Mouse (Mus musculus) CH12.LX (cell line): ENCODE data around the gene Cttnbp2nl. TPM values are rescaled to one million over a fixed set of nuclear protein-coding genes. Genes with fewer than 3 reads are reported as not detected.

ENCODE experiments used
- DNase-seq: peaks from one replicate; pipeline ENCODE4 v3.0.0-alpha.2; 2013; ENCODE audit errors: extremely low read depth
- H3K27ac ChIP-seq: 2 replicates; pipeline ENCODE4 v1.5.1; 2012; ENCODE audit warnings: low read depth, mild to moderate bottlenecking, control low read depth, moderate library complexity; ENCODE audit not compliant: insufficient read depth
- H3K27me3 ChIP-seq: replicated peaks from 2 replicates; pipeline ENCODE3; 2012; ENCODE audit warnings: inconsistent platforms
- H3K36me3 ChIP-seq, 2 experiments: replicated peaks in 1 of 2; 2 replicates each; pipeline versions ENCODE3 to v1.6.1; 2012; ENCODE audit warnings: inconsistent platforms in 1 of 2, low read length in 1 of 2, mild to moderate bottlenecking in 1 of 2, mixed read lengths in 1 of 2, moderate library complexity in 1 of 2; ENCODE audit not compliant: control insufficient read depth in 1 of 2, insufficient read depth in 1 of 2
- H3K4me1 ChIP-seq, 2 experiments: 2 replicates each; pipeline ENCODE4 v1.6.1; 2012; ENCODE audit warnings: inconsistent platforms in 1 of 2, moderate library complexity in 1 of 2; ENCODE audit not compliant: insufficient read depth in 2 of 2, control insufficient read depth in 1 of 2
- H3K4me2 ChIP-seq: 2 replicates; pipeline ENCODE4 v1.6.1; 2012; ENCODE audit warnings: low read depth, mild to moderate bottlenecking, control low read depth; ENCODE audit not compliant: poor library complexity, insufficient read depth, severe bottlenecking
- H3K4me3 ChIP-seq, 3 experiments: fragments of 150-350 bp in 1 of 3; sonication (generic) in 1 of 3; replicated peaks in 1 of 3; 2 replicates each; pipeline versions ENCODE3 to v1.5.1; 2011 to 2012; ENCODE audit warnings: low read depth in 2 of 3, low read length in 2 of 3, mild to moderate bottlenecking in 2 of 3, moderate library complexity in 2 of 3, control low read depth in 1 of 3, improper control_type of control experiment in 1 of 3, inconsistent platforms in 1 of 3, mixed read lengths in 1 of 3; ENCODE audit not compliant: poor library complexity in 1 of 3
- H3K79me2 ChIP-seq: replicated peaks from 2 replicates; pipeline ENCODE4 v1.6.1; 2012; ENCODE audit warnings: mild to moderate bottlenecking, moderate library complexity; ENCODE audit not compliant: control insufficient read depth, poor library complexity, insufficient read depth, severe bottlenecking; ENCODE audit errors: extremely low read depth
- H3K9ac ChIP-seq: 2 replicates; pipeline ENCODE4 v1.6.1; 2012; ENCODE audit warnings: low read depth, mild to moderate bottlenecking, control low read depth, moderate library complexity; ENCODE audit not compliant: insufficient read depth
- H3K9me3 ChIP-seq: replicated peaks from 2 replicates; pipeline ENCODE3; 2012; ENCODE audit warnings: low read length, inconsistent platforms, mixed read lengths
- CHD2 ChIP-seq: IDR thresholded peaks from 2 replicates; pipeline ENCODE4 v1.6.1; 2011; ENCODE audit warnings: low read length, improper control_type of control experiment
- CTCF ChIP-seq, 2 experiments: IDR thresholded peaks in 1 of 2; conservative IDR thresholded peaks in 1 of 2; 2 replicates each; pipeline ENCODE4 v1.5.1; 2011 to 2012; ENCODE audit warnings: low read depth in 2 of 2, low read length in 2 of 2, improper control_type of control experiment in 1 of 2, inconsistent platforms in 1 of 2, mild to moderate bottlenecking in 1 of 2, moderate library complexity in 1 of 2
- E2F4 ChIP-seq: IDR thresholded peaks from 2 replicates; pipeline ENCODE4 v1.6.1; 2011; ENCODE audit warnings: low read depth, low read length, improper control_type of control experiment; ENCODE audit not compliant: insufficient replicate concordance
- IRF4 ChIP-seq: IDR thresholded peaks from 2 replicates; pipeline ENCODE4 v1.6.1; 2014; ENCODE audit warnings: low read depth, mild to moderate bottlenecking, inconsistent platforms, low read length, improper control_type of control experiment
- JUND ChIP-seq: conservative IDR thresholded peaks from 2 replicates; pipeline ENCODE4 v1.6.1; 2011; ENCODE audit warnings: low read depth, low read length, improper control_type of control experiment
- MAX ChIP-seq: IDR thresholded peaks from 2 replicates; pipeline ENCODE4 v1.6.1; 2011; ENCODE audit warnings: low read length, improper control_type of control experiment
- MAZ ChIP-seq: IDR thresholded peaks from 2 replicates; pipeline ENCODE4 v1.6.1; 2012; ENCODE audit warnings: low read depth, mild to moderate bottlenecking, inconsistent platforms, low read length, improper control_type of control experiment, moderate library complexity
- MEF2A ChIP-seq: IDR thresholded peaks from 2 replicates; pipeline ENCODE4 v1.6.1; 2014; ENCODE audit warnings: low read depth, mild to moderate bottlenecking, inconsistent platforms, low read length, improper control_type of control experiment, borderline replicate concordance
- MYC ChIP-seq: IDR thresholded peaks from 2 replicates; pipeline ENCODE4 v1.6.1; 2011; ENCODE audit warnings: low read depth, mild to moderate bottlenecking, improper control_type of control experiment, low read length
- NELFE ChIP-seq: IDR thresholded peaks from 2 replicates; pipeline ENCODE4 v1.6.1; 2011; ENCODE audit warnings: low read depth, low read length, improper control_type of control experiment
- NRF1 ChIP-seq: IDR thresholded peaks from 2 replicates; pipeline ENCODE4 v1.6.1; 2014; ENCODE audit warnings: low read depth, mild to moderate bottlenecking, inconsistent platforms, low read length, improper control_type of control experiment, moderate library complexity
- POLR2AphosphoS2 ChIP-seq: IDR thresholded peaks from 2 replicates; pipeline ENCODE4 v1.6.1; 2011; ENCODE audit warnings: low read depth, low read length, improper control_type of control experiment
- RAD21 ChIP-seq: IDR thresholded peaks from 2 replicates; pipeline ENCODE4 v1.6.1; 2011; ENCODE audit warnings: low read depth, mild to moderate bottlenecking, low read length, improper control_type of control experiment, moderate library complexity
- UBTF ChIP-seq: IDR thresholded peaks from 2 replicates; pipeline ENCODE4 v1.6.1; 2012; ENCODE audit warnings: low read depth, mild to moderate bottlenecking, inconsistent platforms, low read length, improper control_type of control experiment, moderate library complexity
- USF1 ChIP-seq: IDR thresholded peaks from 2 replicates; pipeline ENCODE4 v1.6.1; 2014; ENCODE audit warnings: low read depth, mild to moderate bottlenecking, inconsistent platforms, low read length, improper control_type of control experiment
- ZKSCAN1 ChIP-seq: IDR thresholded peaks from 2 replicates; pipeline ENCODE4 v1.6.1; 2012; ENCODE audit warnings: low read depth, inconsistent platforms, low read length, improper control_type of control experiment, borderline replicate concordance
- ZMIZ1 ChIP-seq: IDR thresholded peaks from 2 replicates; pipeline ENCODE4 v1.6.1; 2012; ENCODE audit warnings: low read depth, mild to moderate bottlenecking, inconsistent platforms, low read length, improper control_type of control experiment
- dilution Hi-C: fragments of 300-500 bp; cut with MboI; formaldehyde crosslinking; loops from 2 replicates; pipeline ENCODE4 v1.14.3; 2020; ENCODE audit warnings: low sequenced_read_pairs; ENCODE audit not compliant: extremely low pct_unique_long_range_greater_than_20kb, extremely low pct_ligation_motif_present
- in situ Hi-C: fragments of 300-500 bp; cut with MboI; formaldehyde crosslinking; loops from 3 replicates; pipeline ENCODE4 v1.14.3; 2019; ENCODE audit warnings: low sequenced_read_pairs, low pct_ligation_motif_present, low pct_unique_long_range_greater_than_20kb, mixed read lengths
- polyA plus RNA-seq: library from polyadenylated mRNA; unstranded; fragments of >175 nt; gene quantifications from 2 replicates; pipeline ENCODE4 v1.2.1, GENCODE M21; 2012; ENCODE audit warnings: low read depth; ENCODE audit not compliant: insufficient read length
- total RNA-seq, 2 experiments: library from RNA; depleted of rRNA; stranded (reverse); fragments of 300-350 nt in 1 of 2; fragments of >200 nt in 1 of 2; gene quantifications; 2 replicates each; pipeline ENCODE4 v1.2.3; 2012 to 2014

The Cttnbp2nl gene
- total and polyA plus RNA-seq, 3 experiments = 0.21 to 0.70 (median 0.43) TPM

DNA sequence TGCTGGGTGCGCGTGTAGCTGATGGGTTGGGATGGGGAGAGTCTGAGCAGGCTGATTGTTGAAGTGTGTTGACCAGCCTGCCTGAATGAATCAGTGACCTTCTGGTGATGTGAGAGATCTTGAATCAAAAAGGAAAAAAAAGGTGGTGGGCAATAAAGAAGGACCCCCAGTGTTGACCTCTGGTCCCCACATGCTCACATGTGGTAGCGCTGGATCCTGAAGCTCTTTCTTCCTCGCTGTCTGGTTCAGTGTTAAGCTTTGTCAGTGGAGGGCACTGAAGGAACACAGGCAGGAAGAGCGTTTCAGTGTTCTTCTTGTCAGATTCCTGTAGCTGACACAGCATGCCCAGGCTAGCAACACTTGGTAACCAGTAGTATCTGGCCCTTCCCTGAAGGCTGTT is 22.9 kb upstream of the Cttnbp2nl start:
- Histone ChIP-seq H3K27ac (no peak overlapping the region), H3K36me3 (no peaks in the 10 kb centered on the region), H3K79me2 (no peaks in the 10 kb centered on the region), H3K9ac (no peak overlapping the region), H3K4me2 (no peak overlapping the region), H3K27me3 (no peaks in the 10 kb centered on the region), H3K9me3 (no peaks in the 10 kb centered on the region), H3K4me1 (peaks cover 0 to 5% of the 10 kb centered on the region in 2 experiments; a peak in 1 of 4 replicates), H3K4me3 (no peak overlapping the region)
- in situ Hi-C loops (no loop called here), dilution Hi-C loops (no loop called here)
- TF ChIP-seq MAX = no peak
- no peak for TF ChIP-seq RAD21
- TF ChIP-seq ZKSCAN1 = no peak
- TF ChIP-seq NRF1 = no peak
- no peak for TF ChIP-seq JUND
- TF ChIP-seq CHD2 = no peak
- no peak for TF ChIP-seq ZMIZ1
- TF ChIP-seq MAZ = no peak
- no peak for TF ChIP-seq IRF4
- TF ChIP-seq USF1 = no peak
- no peak for TF ChIP-seq POLR2AphosphoS2
- TF ChIP-seq NELFE = no peak
- no peak for TF ChIP-seq MYC
- TF ChIP-seq UBTF = no peak
- TF ChIP-seq E2F4 = no peak
- TF ChIP-seq MEF2A = no peak
- no peak for DNase-seq

DNA sequence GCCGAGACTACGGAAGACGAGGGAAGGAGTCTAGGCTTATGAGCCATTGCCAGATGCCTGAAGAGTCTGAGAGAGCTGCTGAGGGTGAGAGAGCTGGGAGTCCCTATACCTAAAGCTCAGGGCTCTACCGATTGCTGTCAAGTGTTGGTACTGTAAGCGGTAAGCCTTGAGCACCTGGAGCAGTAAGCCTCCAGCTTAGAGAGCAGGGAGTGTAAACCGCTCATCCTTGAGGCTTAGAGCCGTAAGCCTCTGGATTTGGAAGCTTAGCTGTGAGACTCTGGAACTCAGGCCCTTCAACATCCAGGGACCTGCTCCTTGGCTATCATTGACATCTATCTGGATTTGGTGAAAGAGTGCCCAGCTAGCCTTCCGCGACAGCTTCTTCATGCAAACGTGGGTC is 19.6 kb upstream of the Cttnbp2nl start:
- Histone ChIP-seq H3K27ac (no peak overlapping the region), H3K4me3 (no peak overlapping the region), H3K79me2 (no peaks in the 10 kb centered on the region), H3K9ac (no peak overlapping the region), H3K9me3 (no peaks in the 10 kb centered on the region), H3K4me2 (no peak overlapping the region), H3K36me3 (no peaks in the 10 kb centered on the region), H3K27me3 (no peaks in the 10 kb centered on the region), H3K4me1 (peaks cover 0 to 4% of the 10 kb centered on the region in 2 experiments; a peak in 1 of 4 replicates)
- TF ChIP-seq CTCF (conservative IDR thresholded peaks at IDR 0.05 in 1 of 2, IDR thresholded peaks at IDR 0.05 in 1 of 2; ENCODE audit: low read depth in 2 of 2, low read length in 2 of 2) = no peak
- dilution Hi-C loops (no loop called here), in situ Hi-C loops (no loop called here)
- DNase-seq = no peak
